ENCODE assay signal across 8 mouse cellular contexts in genomic region chr1:160792686-160793355, GRCm38 (mm10). TPM values are rescaled to one million over a fixed set of nuclear protein-coding genes. Genes with fewer than 3 reads are reported as not detected.
DNase-seq lines count a peak whose midpoint lies in the region; ATAC-seq lines count a peak whose summit lies in the region.

Gene Rabgap1l (minus strand): TSS chr1:160793211.

- H3K4me3 ChIP-seq in embryonic facial prominence, embryonic 14.5 days (ENCODE audit: low read depth, low read length): peak within 1 kb of the TSS; percentile 89
- H3K4me3 ChIP-seq in kidney, embryonic 14.5 days (ENCODE audit: low read length): peak within 1 kb of the TSS; percentile 76
- H3K4me3 ChIP-seq in limb, embryonic 15.5 days: peak within 1 kb of the TSS; percentile 80

- H3K27me3 ChIP-seq in embryonic facial prominence, embryonic 14.5 days (replicated peaks; ENCODE audit: control insufficient read depth, insufficient read depth, low read length): no peaks in the 10 kb centered on the region
- no peaks in the 10 kb centered on the region for H3K27me3 ChIP-seq in kidney, embryonic 14.5 days (ENCODE audit: control insufficient read depth, insufficient read depth, low read length)
- H3K27me3 ChIP-seq in limb, embryonic 15.5 days: no peaks in the 10 kb centered on the region

- H3K4me2 ChIP-seq in embryonic facial prominence, embryonic 14.5 days (ENCODE audit: low read depth, low read length): peak within 1 kb of the TSS; percentile 97
- H3K4me2 ChIP-seq in kidney, embryonic 14.5 days (replicated peaks; ENCODE audit: low read depth, low read length): peak within 1 kb of the TSS; percentile 95
- H3K4me2 ChIP-seq in limb, embryonic 15.5 days: peak within 1 kb of the TSS; percentile 85

- H3K9ac ChIP-seq in embryonic facial prominence, embryonic 14.5 days (ENCODE audit: low read depth, low read length): peak within 1 kb of the TSS; percentile 93
- H3K9ac ChIP-seq in kidney, embryonic 14.5 days (ENCODE audit: low read depth, low read length): peak within 1 kb of the TSS; percentile 68
- peak within 1 kb of the TSS; percentile 88 for H3K9ac ChIP-seq in limb, embryonic 15.5 days

- peak within 1 kb of the TSS; percentile 44 for H3K27ac ChIP-seq in embryonic facial prominence, embryonic 14.5 days (replicated peaks; ENCODE audit: low read depth, low read length)
- H3K27ac ChIP-seq in kidney, embryonic 14.5 days (ENCODE audit: low read depth, low read length): no peak within 1 kb of the TSS
- H3K27ac ChIP-seq in limb, embryonic 15.5 days: peak within 1 kb of the TSS; percentile 85

- WGBS in embryonic facial prominence, embryonic 14.5 days: under 1% methylated on average over 24 of the region's 67 CpGs
- whole genome bisulfite sequencing in kidney, embryonic 14.5 days: under 1% methylated on average over 58 of the region's 67 CpGs
- WGBS in limb, embryonic 15.5 days: under 1% methylated on average over 52 of the region's 67 CpGs

- no peaks in the 10 kb centered on the region for H3K36me3 ChIP-seq in embryonic facial prominence, embryonic 14.5 days (ENCODE audit: control insufficient read depth, insufficient read depth, low read length)
- H3K36me3 ChIP-seq in kidney, embryonic 14.5 days (ENCODE audit: control insufficient read depth, insufficient read depth, low read length): no peaks in the 10 kb centered on the region
- no peaks in the 10 kb centered on the region for H3K36me3 ChIP-seq in limb, embryonic 15.5 days

- ATAC-seq in embryonic facial prominence, embryonic 14.5 days (ENCODE audit: low read depth): peak; percentile 97
- ATAC-seq in kidney, embryonic 14.5 days (ENCODE audit: low FRiP score, low TSS enrichment): peak; percentile 98
- ATAC-seq in limb, embryonic 15.5 days (ENCODE audit: insufficient number of reproducible peaks, low FRiP score, low TSS enrichment, low read depth): peak; percentile 95

- peak; percentile 79 for DNase-seq in 3T3-L1 (ENCODE audit: low read depth, low spot score)
- DNase-seq in adrenal gland, postnatal 4 days (ENCODE audit: low spot score in 2 of 2): peak; percentile 62 to 69
- peak; percentile 96 for DNase-seq in embryonic facial prominence, embryonic 14.5 days (ENCODE audit: low spot score)
- DNase-seq in heart, adult 9 months (ENCODE audit: low spot score in 2 of 2): peak; percentile 83 to 86
- DNase-seq in monocyte, adult 2 months (ENCODE audit: low read depth in 1 of 2, low spot score in 2 of 2): peak; percentile 0 to 13
- DNase-seq in spleen, postnatal 36 days (ENCODE audit: low spot score in 2 of 2): peak; percentile 87

- no peaks in the 10 kb centered on the region for H3K9me3 ChIP-seq in embryonic facial prominence, embryonic 14.5 days (ENCODE audit: control insufficient read depth, low read length)
- no peaks in the 10 kb centered on the region for H3K9me3 ChIP-seq in kidney, embryonic 14.5 days (ENCODE audit: control insufficient read depth, low read length)
- H3K9me3 ChIP-seq in limb, embryonic 15.5 days: no peaks in the 10 kb centered on the region

- peaks cover 11% of the 10 kb centered on the region for H3K4me1 ChIP-seq in embryonic facial prominence, embryonic 14.5 days (ENCODE audit: control insufficient read depth, insufficient read depth, low read length)
- H3K4me1 ChIP-seq in kidney, embryonic 14.5 days (ENCODE audit: control insufficient read depth, insufficient read depth, low read length): 0 out of 2 replicates have a peak, but pooled peaks cover 6% of the 10 kb centered on the region
- H3K4me1 ChIP-seq in limb, embryonic 15.5 days: 0 out of 2 replicates have a peak, but pooled peaks cover 3% of the 10 kb centered on the region

RNA-seq across cellular contexts. Expression of gene Rabgap1l, which starts in this region (rescaled TPM):
- total RNA-seq in adrenal gland, postnatal 4 days (2021): 10 to 100 TPM; 28.0 to 34.7 TPM
- polyA plus RNA-seq in embryonic facial prominence, embryonic 14.5 days (2014; fragmentation: Nextera tagmentation; extraction: Ambion mirVana): 16.3 and 18.9 TPM in 2 replicates
- polyA plus RNA-seq in kidney, embryonic 14.5 days (2014; fragmentation: Nextera tagmentation; extraction: Ambion mirVana): 9.9 and 13.2 TPM in 2 replicates
- polyA plus RNA-seq in limb, embryonic 15.5 days (2015; fragmentation: Nextera tagmentation; extraction: Ambion mirVana): 19.6 and 21.8 TPM in 2 replicates

Comparison
In these comparisons a context has a peak if more than half of its experiments do, and no peak if none do; other contexts are left out.
1. DNase-seq: peak in every context shown above with its lines; median percentile 96 in embryonic facial prominence, embryonic 14.5 days; 87 in spleen, postnatal 36 days; 84 in heart, adult 9 months; 79 in 3T3-L1; 66 in adrenal gland, postnatal 4 days; 6 in monocyte, adult 2 months.